Mouse (Mus musculus) hindbrain, embryonic 13.5 days (tissue): ENCODE measurements at regions not wholly inside any gene's neighbourhood (a gene's known extent, or its start where the extent isn't known, plus 50 kb on each side); places are given as distances from the start of the nearest gene placed in this dataset.
"Not testable (repeated sequence)": the region's sequence is repeated elsewhere in the genome, so short reads cannot be mapped to it uniquely, and the experiment has no call there.

Experiments used
- ATAC-seq: fragments of 200-750 bp; cut with Nextera tagmentation; 2 replicates; pipeline ENCODE4 v1.8.0; 2017; ENCODE audit warnings: moderate TSS enrichment; ENCODE audit not compliant: low FRiP score
- H3K27ac ChIP-seq: fragments of 300-500 bp; sonication (generic); 2 replicates; pipeline ENCODE4 v1.5.1; 2015; ENCODE audit warnings: inconsistent platforms, mild to moderate bottlenecking, moderate library complexity
- H3K27me3 ChIP-seq: fragments of 300-500 bp; sonication (generic); 2 replicates; pipeline ENCODE4 v1.6.1; 2015; ENCODE audit warnings: mild to moderate bottlenecking, inconsistent platforms
- H3K36me3 ChIP-seq: fragments of 300-500 bp; sonication (generic); 2 replicates; pipeline ENCODE4 v1.6.1; 2015; ENCODE audit warnings: mild to moderate bottlenecking, inconsistent platforms
- H3K4me1 ChIP-seq: fragments of 300-500 bp; sonication (generic); replicated peaks from 2 replicates; pipeline ENCODE4 v1.6.1; 2015; ENCODE audit warnings: inconsistent platforms
- H3K4me2 ChIP-seq: fragments of 300-500 bp; sonication (generic); 2 replicates; pipeline ENCODE4 v1.6.1; 2015; ENCODE audit warnings: inconsistent platforms, mild to moderate bottlenecking, moderate library complexity
- H3K4me3 ChIP-seq: fragments of 300-500 bp; sonication (generic); 2 replicates; pipeline ENCODE4 v1.5.1; 2015; ENCODE audit warnings: mild to moderate bottlenecking, inconsistent platforms
- H3K9ac ChIP-seq: fragments of 300-500 bp; sonication (generic); 2 replicates; pipeline ENCODE4 v1.6.1; 2015; ENCODE audit warnings: mild to moderate bottlenecking, inconsistent platforms
- H3K9me3 ChIP-seq: fragments of 300-500 bp; sonication (generic); 2 replicates; pipeline ENCODE4 v1.6.1; 2016; ENCODE audit warnings: inconsistent platforms
- WGBS: fragments of 180-500 bp; shearing (Covaris S2); methylation state at CpG from one replicate; pipeline ENCODE4 v1.1.7; 2015; 5-methylcytosine and 5-hydroxymethylcytosine counted together

DNA sequence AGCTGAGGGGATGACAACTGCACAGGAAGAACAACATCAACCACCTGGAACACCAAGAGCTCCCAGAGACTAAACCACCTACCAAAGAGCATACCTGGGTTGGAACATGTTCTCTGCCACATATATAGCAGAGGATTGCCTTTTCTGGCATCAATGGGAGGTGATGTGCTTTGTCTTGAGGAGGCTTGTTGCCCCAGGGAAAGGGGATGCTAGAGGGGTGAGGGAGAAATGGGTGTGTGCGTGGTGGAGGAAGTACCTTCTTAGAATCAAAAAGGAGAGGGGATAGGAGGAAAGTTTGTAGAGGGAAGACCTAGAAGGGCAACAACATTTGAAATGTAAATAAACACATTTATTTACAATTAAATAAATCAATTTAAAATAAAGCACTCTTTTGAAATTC lies 358.5 kb upstream of the Pfkp start:
- no peak for ATAC-seq

DNA sequence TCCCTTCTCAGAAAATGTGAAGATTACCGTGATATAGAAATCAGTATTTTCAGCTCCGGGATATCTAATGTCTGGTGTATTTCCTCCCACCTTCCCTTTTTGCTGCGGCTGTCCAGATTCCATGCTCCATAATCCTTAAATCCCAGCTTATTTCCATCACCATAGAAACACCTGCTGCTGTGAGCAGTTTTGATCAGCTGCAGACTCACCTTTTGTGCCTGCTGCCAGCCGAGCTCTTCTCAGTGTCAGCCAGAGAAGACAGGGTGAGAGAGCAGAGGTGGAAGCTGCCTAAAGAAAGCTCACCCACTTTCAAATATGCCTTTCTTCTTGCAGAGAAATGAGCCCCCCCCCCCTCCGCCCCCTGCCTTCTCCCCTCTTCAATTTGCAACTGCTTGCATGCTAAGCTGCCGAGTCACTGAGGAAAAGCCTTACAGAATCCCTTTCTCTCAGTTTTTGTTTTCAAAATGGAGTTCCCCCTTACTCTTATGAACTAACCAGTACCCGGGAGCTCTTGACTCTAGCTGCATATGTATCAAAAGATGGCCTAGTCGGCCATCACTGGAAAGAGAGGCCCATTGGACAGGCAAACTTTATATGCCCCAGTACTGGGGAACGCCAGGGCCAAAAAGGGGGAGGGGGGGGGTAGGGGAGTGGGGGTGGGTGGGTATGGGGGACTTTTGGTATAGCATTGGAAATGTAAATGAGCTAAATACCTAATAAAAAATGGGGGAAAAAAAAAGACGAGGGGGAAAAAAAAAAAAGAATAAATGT lies 350.1 kb upstream of the Pfkp start:
- not testable (repeated sequence) for H3K9ac ChIP-seq, H3K36me3 ChIP-seq, H3K4me3 ChIP-seq, H3K27ac ChIP-seq, H3K27me3 ChIP-seq, H3K4me1 ChIP-seq, H3K4me2 ChIP-seq, H3K9me3 ChIP-seq, ATAC-seq
- whole genome bisulfite sequencing: 49% methylated on average over 10 of the region's 10 CpGs

More for the DNA sequence above, 358.5 kb upstream of the Pfkp start:
- H3K4me1 ChIP-seq: no peaks in the 10 kb centered on the region
- no peak overlapping the region for H3K9ac ChIP-seq
- no peaks in the 10 kb centered on the region for H3K27me3 ChIP-seq
- no peaks in the 10 kb centered on the region for H3K36me3 ChIP-seq
- no peak overlapping the region for H3K27ac ChIP-seq
- no peak overlapping the region for H3K4me2 ChIP-seq
- H3K4me3 ChIP-seq: no peak overlapping the region
- 81% methylated on average over 1 of the region's 1 CpGs for WGBS
- H3K9me3 ChIP-seq: no peaks in the 10 kb centered on the region

DNA sequence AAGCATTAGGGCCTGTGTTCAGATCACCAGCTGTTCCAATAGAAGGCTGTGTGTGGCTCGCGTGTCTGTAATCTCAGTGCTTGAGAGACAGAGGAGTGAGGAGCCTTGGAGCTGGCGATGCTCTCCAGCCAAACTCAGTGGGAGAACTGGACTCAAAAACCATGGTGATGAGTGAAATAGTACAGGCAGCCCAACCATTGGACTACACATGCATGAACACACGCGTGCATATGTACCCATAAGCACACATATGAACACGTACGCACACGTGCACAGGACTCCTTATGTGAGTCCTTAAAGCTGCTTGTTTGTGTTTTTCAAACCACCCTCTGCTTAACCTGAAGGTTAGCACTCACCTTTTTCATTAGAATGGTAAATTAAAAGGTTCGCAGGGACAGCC lies 349.5 kb upstream of the Pfkp start:
- no peaks in the 10 kb centered on the region for H3K36me3 ChIP-seq
- H3K9ac ChIP-seq: no peak overlapping the region
- WGBS: 75% methylated on average over 9 of the region's 9 CpGs
- ATAC-seq: no peak
- no peak overlapping the region for H3K4me2 ChIP-seq
- H3K4me1 ChIP-seq: no peaks in the 10 kb centered on the region
- no peak overlapping the region for H3K27ac ChIP-seq
- no peak overlapping the region for H3K4me3 ChIP-seq
- H3K27me3 ChIP-seq: no peaks in the 10 kb centered on the region
- no peaks in the 10 kb centered on the region for H3K9me3 ChIP-seq

DNA sequence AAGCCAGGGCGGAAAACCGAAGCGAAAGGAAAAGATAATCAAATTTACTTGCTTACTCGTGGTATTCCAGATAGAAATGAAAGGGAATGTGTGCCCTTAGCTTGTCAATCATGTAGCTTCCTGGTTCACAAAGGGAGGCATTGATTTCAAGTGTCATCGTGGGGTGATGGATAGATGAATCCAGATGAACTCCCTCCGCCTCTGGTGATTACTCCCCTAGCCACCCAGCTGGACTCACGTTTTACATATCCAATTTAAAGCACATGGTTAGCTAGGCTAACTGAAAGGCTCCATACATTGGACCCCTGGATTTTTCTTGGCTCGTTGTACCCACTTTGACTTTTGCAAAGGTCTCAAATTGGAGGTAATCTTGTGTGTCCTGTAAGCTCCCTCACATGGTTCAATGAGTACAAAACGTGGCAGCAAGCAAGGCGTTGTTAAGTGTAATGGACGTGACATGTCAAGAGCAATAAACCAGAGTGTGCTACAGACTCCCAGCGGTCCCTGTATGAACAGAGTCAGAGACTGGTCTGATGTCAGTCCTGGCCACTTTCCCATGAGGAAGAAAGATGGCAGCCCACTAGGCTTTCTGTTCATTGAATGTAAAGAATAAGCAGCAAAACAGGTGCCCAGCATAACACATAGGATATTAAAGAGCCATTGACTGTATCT lies 343.9 kb upstream of the Pfkp start:
- H3K9ac ChIP-seq: no peak overlapping the region
- WGBS: 50% methylated on average over 12 of the region's 12 CpGs
- no peak overlapping the region for H3K4me3 ChIP-seq
- H3K9me3 ChIP-seq: no peaks in the 10 kb centered on the region
- H3K27ac ChIP-seq: no peak overlapping the region
- H3K27me3 ChIP-seq: no peaks in the 10 kb centered on the region
- H3K4me2 ChIP-seq: no peak overlapping the region
- no peak for ATAC-seq
- H3K36me3 ChIP-seq: no peaks in the 10 kb centered on the region
- H3K4me1 ChIP-seq: peaks cover 14% of the 10 kb centered on the region

DNA sequence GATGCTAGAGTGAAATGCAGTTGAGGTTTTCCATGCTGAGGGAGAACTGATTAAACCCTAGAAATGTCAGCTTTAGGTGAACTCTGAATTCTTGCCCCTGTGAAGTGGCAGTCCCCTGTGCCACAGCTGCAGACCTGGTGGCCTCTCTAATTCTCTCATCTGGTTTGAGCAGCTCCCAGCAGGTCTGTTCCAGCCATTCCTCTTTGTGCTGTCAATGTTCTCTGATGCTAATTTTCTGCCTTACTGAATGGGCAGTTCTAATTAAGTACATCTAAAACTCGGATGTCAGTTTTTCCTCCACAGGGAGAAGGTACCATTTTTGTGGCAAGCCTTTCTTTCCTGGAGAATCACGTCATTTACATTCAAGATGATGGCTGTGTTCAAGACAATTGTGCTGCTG lies 343.1 kb upstream of the Pfkp start:
- H3K27ac ChIP-seq: 0 out of 2 replicates have a peak overlapping the region, but pooled peaks have one; percentile 44
- H3K4me2 ChIP-seq: no peak overlapping the region
- no peak overlapping the region for H3K4me3 ChIP-seq
- no peaks in the 10 kb centered on the region for H3K9me3 ChIP-seq
- peaks cover 14% of the 10 kb centered on the region for H3K4me1 ChIP-seq
- no peak overlapping the region for H3K9ac ChIP-seq
- ATAC-seq: peak; percentile 76
- no peaks in the 10 kb centered on the region for H3K36me3 ChIP-seq
- 16% methylated on average over 2 of the region's 2 CpGs for WGBS
- no peaks in the 10 kb centered on the region for H3K27me3 ChIP-seq

DNA sequence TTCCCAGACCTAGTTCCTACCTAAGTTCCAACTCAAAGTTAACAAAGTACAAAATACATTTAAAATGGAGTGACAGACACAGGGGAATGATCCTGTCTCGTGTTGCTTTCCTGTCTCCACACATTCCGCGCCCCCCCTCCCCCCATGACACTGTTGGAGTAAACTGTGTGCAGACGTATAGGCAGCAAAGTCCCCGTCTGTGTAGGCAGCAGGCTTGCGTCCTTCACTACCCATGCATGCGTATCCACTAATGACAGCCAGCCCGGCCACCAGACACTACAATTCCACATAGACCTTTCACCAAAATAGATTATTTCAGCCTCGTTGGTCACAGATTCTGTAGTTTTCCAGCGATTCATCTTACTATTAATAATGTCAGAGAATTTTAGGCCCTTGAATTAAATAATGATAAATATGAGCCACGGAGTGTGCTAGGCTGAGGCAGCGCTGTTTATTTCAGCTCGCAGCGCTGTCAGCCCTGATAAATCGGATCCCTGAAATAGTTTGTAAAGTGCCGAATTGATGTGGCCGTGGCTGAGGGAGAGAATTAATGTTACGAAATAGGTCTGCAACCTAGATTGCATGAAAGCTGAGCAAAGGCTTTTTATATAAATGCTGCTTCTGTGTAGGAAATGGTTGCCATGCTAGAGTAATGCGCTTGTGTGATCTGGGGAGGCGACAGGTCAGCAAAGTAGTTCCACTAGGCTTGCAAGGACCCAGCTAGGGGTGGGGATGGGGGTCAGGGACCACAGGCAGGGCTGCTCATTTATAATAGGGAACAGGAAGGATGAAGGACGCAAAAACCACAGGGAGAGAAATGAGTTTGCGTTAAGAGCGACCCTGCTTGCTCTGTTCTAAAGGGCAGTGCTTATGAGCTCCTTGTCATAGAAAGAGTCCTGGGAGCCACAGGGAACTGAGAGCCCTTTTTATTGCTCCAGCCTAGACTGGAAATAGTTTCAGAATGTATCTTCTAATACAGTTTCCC lies 336.7 kb upstream of the Pfkp start:
- Histone ChIP-seq H3K9me3 (no peaks in the 10 kb centered on the region), H3K36me3 (no peaks in the 10 kb centered on the region), H3K4me2 (no peak overlapping the region), H3K27ac (peak overlapping the region; percentile 60; the same call in 1 of the 2 replicates), H3K4me1 (no peaks in the 10 kb centered on the region), H3K4me3 (no peak overlapping the region), H3K9ac (no peak overlapping the region), H3K27me3 (no peaks in the 10 kb centered on the region)
- peak; percentile 61; the same call in 1 of the 2 replicates for ATAC-seq
- 51% methylated on average over 23 of the region's 23 CpGs for WGBS

DNA sequence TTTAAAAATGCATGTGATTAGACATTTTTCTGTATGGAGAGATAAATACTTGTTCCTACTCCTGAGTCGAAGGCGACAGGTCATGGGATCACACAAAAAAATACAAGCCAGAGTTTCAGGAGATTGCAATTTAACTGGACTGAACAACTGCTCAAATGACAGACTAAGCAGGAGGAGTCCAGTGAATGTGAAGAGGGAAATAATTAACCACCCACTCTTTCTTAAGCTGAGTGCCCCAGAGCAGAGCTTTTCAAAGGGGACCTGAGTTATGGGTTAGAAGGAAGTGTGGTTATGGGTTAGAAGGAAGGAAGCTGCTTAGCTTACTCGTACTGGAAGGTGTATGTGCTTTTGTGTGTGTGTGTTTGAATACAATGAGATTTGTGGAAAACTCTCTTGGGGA lies 307.1 kb upstream of the Pfkp start:
- Histone ChIP-seq H3K4me1 (no peaks in the 10 kb centered on the region), H3K9ac (no peak overlapping the region), H3K27me3 (no peaks in the 10 kb centered on the region), H3K4me3 (no peak overlapping the region), H3K27ac (no peak overlapping the region), H3K4me2 (no peak overlapping the region), H3K9me3 (no peaks in the 10 kb centered on the region), H3K36me3 (no peaks in the 10 kb centered on the region)
- ATAC-seq: no peak
- WGBS: 66% methylated on average over 3 of the region's 3 CpGs

DNA sequence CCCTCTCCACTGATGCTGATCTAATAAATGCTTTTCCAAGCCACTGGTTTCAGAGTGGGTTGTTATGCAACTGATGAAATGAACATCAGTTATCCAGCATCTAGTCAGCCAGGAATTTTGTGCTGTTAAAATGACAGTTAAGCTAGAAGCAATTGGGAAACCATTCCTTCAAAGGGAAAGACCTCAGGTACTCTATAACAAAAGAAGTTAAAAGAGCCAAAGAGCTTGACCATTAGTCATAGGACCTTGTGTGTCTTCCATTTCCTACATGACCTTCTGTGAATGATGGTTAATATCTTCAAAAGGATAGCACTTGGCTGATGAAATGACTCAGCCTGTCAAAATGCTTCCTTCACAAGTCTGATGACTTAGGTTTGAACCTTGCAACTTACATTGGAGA lies 275.6 kb upstream of the Pfkp start:
- no peaks in the 10 kb centered on the region for H3K27me3 ChIP-seq
- no peak overlapping the region for H3K4me3 ChIP-seq
- H3K4me2 ChIP-seq: no peak overlapping the region
- ATAC-seq: no peak
- H3K9ac ChIP-seq: no peak overlapping the region
- H3K9me3 ChIP-seq: no peaks in the 10 kb centered on the region
- H3K27ac ChIP-seq: no peak overlapping the region
- H3K36me3 ChIP-seq: no peaks in the 10 kb centered on the region
- H3K4me1 ChIP-seq: no peaks in the 10 kb centered on the region

DNA sequence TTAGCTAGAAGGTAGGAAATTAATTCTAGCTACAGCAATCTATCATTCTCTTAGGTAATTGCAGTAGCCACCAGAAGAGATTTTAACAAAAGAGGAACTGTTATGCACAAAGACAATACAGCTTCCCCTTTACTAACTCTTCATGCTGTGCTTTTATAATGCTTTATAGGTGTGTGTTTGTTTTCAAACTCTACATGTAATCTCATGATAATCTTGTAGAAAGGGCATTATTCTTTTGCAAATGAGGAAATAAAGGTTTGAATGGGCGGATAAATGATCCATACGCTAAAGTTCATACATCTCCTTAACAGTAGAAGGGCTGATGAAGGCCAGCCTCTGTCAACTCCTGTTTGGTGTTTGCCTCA lies 273.8 kb upstream of the Pfkp start:
- H3K4me1 ChIP-seq: no peaks in the 10 kb centered on the region
- H3K36me3 ChIP-seq: no peaks in the 10 kb centered on the region
- 32% methylated on average over 2 of the region's 2 CpGs for WGBS
- H3K9me3 ChIP-seq: no peaks in the 10 kb centered on the region
- no peaks in the 10 kb centered on the region for H3K27me3 ChIP-seq
- no peak overlapping the region for H3K4me2 ChIP-seq
- no peak overlapping the region for H3K9ac ChIP-seq
- H3K4me3 ChIP-seq: no peak overlapping the region
- no peak overlapping the region for H3K27ac ChIP-seq
- ATAC-seq: no peak

DNA sequence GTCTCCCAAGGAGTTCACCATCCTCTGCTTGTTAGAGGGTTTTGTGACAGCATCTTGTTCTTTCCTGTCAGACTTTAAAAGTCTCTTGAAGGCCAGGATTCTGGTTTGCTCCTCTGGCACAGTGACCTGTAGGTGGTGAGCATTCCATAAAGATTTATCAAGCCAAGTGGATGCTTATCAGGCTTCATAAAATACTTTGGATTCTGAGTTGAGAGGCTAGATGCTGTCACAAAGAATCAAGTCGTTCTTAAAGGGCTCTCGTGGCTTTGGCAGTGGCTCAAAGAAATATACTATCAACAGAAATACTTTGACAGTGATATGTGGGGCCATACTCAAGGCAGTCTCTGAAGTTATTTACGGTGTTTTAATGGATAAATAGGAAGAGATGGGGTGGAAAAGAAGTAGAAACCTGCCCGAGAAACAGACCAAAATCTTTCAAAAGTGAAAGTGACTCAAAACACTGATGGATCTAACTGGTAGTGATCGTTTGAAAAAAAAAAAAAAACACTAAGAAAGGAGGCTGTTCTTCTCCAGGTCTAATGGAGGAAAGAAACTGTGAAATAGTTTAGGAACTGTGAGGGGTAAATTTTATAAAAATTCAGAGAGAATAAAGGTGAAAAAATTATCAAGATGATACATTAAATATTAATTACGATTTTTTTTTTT lies 273.2 kb upstream of the Pfkp start:
- no peaks in the 10 kb centered on the region for H3K27me3 ChIP-seq

DNA sequence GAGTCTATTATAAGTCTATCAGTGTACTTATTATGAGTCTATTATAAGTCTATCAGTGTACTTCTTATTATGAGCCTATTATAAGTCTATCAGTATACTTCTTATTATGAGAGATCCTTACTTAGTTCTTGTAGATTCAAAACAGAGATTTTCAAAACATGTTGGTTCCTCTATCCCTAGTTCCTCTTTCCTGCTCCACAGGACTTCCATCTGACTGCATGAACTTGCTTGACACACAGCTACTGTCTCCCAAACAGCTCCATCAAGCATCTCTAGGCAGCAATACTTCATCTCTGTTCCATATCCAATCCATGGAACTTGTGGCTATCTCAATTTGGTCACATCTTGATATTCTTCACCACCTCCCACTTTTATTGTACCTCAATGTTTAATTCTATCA lies 257.4 kb upstream of the Pfkp start:
- Histone ChIP-seq H3K27me3 (no peaks in the 10 kb centered on the region), H3K4me1 (no peaks in the 10 kb centered on the region; the same call in 1 of the 2 replicates), H3K9me3 (no peaks in the 10 kb centered on the region), H3K4me3 (no peak overlapping the region), H3K27ac (no peak overlapping the region), H3K4me2 (no peak overlapping the region), H3K9ac (no peak overlapping the region), H3K36me3 (no peaks in the 10 kb centered on the region)
- ATAC-seq: no peak

More for the DNA sequence above, 273.2 kb upstream of the Pfkp start:
- 52% methylated on average over 6 of the region's 6 CpGs for WGBS
- Histone ChIP-seq H3K4me2 (no peak overlapping the region), H3K9me3 (no peaks in the 10 kb centered on the region), H3K36me3 (no peaks in the 10 kb centered on the region), H3K27ac (no peak overlapping the region), H3K4me3 (no peak overlapping the region), H3K4me1 (no peaks in the 10 kb centered on the region), H3K9ac (no peak overlapping the region)
- ATAC-seq: no peak

DNA sequence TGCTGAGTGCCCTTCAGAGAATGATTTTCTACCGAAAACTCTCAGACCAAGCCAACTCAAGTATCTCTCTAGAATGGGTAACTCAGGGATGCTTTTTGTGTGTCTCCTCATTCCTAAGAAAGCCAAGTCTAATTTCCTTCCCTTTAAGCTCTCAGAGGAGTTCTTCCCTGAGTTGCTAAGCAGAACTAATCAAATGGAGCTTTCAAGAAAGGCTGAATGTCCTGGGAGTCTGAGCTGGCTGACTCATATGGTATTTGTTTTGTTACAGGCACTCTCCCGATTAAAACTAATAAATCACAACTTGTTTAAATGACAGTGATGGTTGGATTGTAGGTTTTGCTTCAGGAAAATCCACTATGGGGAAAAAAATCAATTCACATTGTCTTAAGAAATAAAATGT lies 253.1 kb upstream of the Pfkp start:
- Histone ChIP-seq H3K9me3 (no peaks in the 10 kb centered on the region), H3K36me3 (no peaks in the 10 kb centered on the region), H3K4me1 (no peaks in the 10 kb centered on the region; the same call in 1 of the 2 replicates), H3K4me3 (no peak overlapping the region), H3K4me2 (no peak overlapping the region), H3K27ac (no peak overlapping the region), H3K9ac (no peak overlapping the region), H3K27me3 (no peaks in the 10 kb centered on the region)
- 51% methylated on average over 2 of the region's 2 CpGs for WGBS
- no peak for ATAC-seq
